Mouse (Mus musculus): ENCODE measurements around the gene Prss30.
"Not testable (repeated sequence)": the region's sequence is repeated elsewhere in the genome, so short reads cannot be mapped to it uniquely, and the experiment has no call there.

Prss30 gene

DNA sequence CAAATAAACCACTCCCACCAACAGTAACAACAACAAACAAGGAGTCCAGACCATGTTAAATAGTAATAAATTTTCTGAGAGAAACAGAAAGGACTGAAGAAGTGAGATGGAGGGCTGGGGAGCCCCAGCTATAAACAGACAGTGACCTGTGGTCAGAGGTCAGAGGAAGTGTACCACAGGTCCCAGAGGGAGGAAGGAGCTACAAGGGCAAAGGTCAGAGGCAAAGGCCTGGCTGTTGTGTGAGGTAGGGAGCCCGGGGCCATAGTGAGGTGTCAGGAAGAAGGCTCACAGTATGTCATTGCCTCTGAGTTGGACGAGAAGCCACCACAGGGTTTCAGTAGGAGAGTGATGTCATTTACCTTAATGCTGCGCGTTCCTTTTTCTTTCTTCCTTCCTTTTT, 2.5 kb upstream of the Prss30 start:
- no peak for DNase-seq

DNA sequence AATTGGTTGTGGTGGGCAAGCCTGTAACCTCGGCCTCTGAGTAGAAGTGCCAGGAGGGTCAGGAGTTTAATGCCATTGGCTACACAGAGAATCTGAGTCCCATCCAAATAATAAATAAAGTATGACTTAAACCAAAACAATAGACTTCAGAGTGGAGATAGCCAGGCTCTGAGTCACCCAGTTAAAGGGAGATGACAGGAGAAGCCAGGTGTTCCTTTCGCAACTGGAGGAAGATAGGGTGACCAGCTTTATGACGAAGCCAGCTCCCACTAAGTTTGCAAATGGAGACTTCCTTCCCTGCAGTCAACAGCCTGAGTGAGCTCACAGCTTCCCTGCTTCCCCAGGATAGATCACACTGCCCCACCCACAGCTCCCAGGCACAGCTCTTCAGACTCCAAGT, 895 bp downstream of the Prss30 start:
- no peak for DNase-seq

DNA sequence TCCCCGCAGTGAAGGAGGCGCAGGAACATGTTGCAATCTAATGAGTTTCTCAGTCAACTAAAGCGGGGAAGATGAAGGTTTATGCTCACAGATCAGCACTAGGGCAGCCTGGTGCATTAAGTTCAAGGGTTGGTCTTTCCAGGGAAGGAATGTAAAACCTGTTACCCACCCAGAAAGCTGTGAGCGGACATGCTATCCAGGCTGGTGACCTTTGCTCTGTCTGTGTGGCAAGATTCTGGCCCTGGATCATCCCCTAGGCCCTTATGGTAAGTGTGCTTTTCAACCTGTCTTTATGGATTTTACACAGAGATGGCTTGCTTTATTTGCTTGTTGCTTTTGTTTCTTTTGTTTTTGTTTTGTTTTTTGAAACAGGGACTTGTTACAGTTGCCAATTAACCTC, 3.7 kb downstream of the Prss30 start:
- no peak for DNase-seq

DNA sequence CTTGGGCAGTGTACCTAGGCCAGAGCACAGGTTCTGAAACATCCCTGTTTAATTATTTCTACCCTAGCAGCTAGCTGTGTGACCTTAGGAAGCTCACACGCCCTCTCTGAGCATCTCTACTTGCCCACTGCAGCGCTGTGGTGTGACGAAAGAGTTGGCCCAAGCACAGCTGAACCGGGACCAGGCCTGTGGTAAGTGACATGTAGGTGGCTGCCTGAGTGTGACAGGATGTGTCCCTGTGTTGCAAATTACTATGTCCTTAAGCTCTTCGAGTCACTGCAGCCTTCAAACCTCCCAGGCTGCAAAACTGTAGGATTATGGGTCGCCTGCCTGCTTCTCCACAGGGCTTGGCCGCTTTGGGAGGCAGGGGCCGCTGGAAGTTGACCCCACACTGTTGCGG, 9.1 kb downstream of the Prss30 start:
- DNase-seq = no peak

DNA sequence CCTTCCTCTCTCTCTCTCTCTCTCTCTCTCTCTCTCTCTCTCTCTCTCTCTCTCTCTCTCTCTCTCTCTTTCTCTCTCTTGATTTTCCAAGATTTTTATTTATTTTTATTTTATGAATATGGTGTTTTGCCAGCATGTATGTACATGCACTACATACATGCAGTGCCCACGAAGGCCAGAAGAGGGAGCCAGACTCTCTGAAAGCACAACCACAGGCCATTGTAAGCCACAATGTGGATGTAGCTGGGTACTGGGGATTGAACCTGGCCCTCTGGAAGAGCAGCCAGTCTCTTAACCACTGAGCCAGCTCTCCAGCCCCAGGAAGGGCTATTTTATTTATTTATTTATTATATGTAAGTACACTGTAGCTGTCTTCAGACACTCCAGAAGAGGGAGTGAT, 11.1 kb downstream of the Prss30 start:
- DNase-seq = peak; percentile 82

DNA sequence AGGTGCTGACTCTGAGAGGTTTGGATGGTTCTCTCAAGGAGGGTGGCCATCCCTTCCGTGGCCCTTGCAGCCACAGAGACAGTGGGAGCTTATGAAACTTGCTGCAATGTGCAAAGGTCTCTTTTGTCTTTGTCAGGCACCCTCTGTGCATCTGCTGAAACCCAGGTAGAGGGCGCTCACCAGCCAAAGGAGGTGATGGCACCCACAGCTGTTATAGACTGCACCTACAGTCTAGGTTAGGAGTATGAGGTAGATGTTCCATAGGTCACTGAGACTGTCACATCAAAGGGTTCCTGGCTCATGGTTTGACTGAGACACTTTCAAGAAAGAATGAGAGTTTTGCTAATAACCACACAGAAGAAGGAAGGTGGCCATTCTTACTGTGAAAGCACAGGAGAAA, 11.6 kb downstream of the Prss30 start:
- no peak for DNase-seq

DNA sequence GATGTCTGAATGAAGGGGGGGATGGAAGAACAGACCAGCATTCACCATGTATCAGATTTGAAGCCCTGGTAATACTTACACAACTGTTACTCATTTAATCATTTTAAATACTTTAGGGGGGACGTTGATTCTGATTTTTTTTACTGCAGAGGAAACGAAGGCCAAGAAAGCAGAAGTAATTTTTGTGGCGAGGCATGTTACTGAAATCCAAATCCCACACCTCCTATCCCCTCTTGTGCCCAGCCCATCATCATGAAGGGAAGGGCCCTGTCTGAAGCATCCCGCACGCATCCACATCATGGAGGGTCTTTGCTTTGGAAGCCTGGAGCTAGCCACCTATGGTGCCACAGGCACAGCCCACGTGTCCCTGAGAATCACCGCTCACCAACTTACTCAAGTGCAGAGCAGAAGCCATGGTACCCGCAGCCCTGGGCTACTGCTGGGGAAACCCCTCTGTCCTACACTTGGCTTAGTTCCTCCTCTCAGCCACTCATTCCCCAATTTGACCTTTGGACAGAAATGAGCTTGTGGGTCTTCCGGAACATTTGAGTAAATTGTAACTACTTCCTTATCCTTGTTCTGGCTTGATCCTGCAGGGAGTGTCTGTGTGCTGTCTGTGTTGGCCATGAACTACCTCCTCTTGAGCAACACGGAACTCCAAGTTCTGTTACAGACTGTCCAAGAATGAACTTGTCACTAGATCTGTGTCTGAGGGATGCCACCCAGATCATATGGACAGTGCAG, 13.5 kb downstream of the Prss30 start:
- no peak for DNase-seq

DNA sequence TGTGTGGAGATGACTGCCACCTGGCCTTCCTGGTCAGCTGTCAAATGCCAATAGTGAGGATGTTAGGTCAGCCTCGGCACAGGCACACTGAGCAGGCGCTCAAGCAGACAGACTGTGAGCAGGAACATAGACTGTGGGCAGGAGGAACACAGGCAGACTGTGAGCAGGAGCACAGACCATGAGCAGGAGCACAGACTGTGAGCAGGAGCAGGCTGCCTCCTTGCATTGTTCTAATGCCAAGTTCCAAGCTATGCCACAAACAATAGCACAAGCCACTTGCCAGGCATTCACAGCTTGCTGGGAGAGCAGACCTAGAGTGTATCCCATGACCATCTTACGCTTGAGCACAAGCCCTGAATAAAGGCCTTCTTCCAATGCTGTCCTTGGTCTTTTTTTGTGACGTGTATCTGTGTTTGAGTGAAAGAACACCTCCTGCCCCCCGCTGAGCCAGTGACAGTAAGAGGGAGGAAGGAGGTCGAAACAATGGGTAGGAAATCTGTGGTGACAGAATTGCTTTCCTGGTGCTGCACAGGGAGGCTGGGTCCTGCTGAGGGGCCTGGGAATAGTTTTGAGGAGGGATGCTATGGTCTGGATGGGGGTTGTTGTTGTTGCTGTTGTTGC, 14.5 kb downstream of the Prss30 start:
- no peak for DNase-seq

DNA sequence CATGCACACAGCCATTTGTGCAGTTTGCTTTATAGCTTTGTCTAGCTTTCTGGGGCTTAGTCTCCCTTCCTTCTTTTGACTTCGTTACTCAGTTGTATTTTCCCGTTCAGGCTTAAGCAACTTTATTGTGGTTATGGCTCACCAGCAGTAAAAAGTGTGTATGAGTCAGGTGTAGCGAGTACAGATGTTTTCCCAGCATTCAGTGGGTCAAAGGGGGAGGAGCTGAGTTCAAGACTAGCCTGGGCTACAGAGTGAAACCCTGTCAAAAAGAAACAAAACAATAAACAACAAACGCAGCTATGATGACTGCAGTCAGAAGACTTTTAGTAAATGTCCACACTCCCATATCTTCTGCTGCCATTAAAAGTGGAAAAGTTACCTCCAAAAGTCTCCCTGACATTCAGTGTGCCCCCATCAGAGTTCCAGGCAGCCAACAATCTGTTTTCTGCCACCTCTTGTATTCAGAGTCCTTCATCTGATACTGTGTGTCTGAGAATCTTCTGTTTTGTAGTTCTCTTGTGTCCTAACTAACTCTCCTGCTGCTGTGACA, 18.7 kb downstream of the Prss30 start:
- no peak for DNase-seq

DNA sequence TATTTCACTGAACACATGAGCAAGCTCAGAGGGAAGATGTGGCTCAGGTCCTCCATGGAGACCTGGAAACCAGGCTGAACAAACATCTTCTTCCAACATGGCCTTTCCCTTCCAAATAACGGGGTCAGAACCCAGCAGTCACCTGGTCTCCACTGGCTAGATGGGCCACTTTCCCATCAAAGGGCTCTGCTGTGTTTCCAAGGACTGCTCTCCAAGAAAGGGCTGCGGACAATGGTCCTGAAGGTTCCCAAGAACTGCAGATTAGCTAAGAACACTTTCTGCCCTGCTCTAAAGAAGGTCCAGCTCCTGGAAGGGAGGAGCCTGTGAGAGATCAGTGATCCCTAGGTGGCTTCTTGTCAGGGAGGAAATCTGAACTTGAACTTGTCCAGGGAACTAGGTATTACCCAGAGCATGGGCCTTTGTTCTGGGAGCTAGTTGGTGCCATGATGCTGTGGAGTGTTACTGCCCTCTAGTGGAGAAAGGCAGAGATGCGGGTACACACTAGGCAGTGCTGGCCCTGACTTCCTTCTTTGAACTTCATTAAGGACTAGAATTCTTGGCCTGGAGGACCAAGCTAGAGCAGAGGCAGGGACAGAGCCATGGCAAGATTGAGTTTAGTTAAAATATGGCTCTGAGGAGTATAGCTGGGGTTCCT, 20.2 kb downstream of the Prss30 start:
- peak; percentile 73 for DNase-seq

DNA sequence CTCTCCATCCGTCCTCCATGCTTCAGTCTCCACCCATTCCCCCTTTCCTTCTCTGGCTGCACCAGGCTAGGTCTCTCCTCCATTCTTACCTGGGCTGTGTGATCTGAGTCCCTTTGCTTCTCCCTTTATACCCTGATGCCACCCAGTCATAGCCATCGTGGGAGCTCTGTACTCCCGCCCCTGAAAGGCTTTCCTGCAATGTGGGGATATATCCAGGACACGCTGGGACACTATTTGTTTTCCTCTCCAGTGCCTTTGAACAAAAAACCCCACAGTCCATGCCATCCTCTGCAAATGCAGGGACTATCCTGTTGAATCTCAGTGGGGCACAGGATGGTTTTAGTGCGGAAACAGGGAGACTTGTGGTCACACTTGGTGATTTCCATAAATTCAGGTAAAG, 25.2 kb downstream of the Prss30 start, which contains the start of gene Sbpl:
Gene Sbpl (minus strand): TSS at position 101 of the 400 bp plus-strand sequence.
- no peak for DNase-seq

DNA sequence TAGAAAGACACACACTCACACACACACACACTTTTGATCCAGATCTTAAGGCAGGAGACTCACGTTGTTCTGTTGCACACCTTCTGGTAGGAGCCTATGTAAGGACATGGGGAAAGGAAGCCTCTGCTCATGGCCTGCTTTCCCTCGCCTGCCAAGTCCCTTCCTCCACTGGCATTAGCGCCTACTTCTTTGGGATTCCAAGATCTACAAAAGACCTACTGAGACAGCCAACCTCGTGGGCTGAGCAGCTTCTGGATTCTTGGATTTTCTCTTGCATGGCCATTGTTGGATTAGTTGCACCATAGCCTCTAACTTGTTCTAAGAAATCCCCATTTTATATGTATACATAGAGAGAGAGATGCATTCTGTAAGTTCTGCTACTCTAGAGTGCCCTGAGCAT, 29.5 kb downstream of the Prss30 start:
- not testable (repeated sequence) for DNase-seq

DNA sequence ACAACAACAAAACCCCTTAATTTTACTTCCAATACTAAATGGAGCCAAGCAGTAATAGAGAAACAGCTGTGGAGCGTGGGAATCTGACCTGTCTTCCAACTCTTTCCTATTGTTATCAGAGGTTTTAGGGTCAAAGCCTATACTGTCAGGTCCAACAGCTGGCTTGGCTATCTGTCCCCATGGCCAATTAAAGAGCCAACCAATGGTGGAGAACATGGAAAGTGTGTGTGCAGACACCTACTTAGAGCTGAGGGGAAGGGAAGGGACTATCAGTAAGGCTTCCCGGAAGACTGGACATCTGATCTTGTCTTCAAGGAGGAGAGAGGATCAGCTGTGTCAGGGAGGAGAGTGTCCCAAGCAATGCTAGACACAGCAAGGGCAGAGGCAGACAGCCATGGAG, 31.3 kb downstream of the Prss30 start:
- no peak for DNase-seq

DNA sequence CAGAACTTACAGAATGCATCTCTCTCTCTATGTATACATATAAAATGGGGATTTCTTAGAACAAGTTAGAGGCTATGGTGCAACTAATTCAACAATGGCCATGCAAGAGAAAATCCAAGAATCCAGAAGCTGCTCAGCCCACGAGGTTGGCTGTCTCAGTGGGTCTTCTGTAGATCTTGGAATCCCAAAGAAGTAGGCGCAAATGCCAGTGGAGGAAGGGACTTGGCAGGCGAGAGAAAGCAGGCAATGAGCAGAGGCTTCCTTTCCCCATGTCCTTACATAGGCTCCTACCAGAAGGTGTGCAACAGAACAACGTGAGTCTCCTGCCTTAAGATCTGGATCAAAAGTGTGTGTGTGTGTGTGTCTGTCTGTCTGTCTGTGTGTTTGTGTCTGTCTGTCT, 32.9 kb downstream of the Prss30 start:
- DNase-seq = not testable (repeated sequence)

DNA sequence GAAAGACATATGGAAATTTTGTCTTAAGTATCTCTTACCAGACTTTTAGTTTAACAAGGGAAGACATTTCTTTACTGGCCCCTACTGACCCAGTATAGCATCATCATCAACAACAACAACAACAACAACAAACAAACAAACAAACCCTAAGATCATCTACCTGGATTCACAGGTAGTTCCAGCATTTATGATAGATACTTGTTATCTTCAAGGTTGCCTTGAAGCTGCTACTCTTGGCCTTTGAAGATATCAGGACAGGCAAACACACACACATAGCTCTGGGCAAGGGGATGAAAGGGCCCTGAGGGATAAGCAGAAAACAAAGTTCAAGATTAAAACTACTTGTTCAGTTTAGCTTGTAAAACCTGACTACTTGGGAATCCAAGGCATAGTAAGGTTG, 39.0 kb downstream of the Prss30 start, which contains the start of gene Sbp:
Gene Sbp (plus strand): TSS at position 301 of the 400 bp plus-strand sequence.
- no peak for DNase-seq

DNA sequence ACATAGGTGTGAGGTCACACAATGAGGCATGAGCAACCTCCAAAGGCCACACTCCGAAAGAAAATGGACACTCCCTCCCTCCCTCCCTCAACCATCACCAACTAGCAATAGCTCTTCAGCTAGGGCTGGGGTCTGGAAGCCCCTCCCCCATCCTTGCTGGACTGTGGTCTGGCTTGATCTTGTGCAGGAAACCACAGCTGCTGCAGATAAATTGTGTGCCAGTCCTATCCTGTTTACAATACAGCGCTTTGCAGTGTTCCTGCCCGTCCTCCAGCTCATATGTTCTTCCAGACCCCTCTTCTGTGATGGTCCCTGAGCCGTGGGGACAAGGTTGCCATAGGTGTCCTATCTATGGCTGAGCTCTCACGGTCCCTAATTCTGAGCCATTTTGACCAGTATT, 49.2 kb downstream of the Prss30 start:
- DNase-seq = no peak

DNA sequence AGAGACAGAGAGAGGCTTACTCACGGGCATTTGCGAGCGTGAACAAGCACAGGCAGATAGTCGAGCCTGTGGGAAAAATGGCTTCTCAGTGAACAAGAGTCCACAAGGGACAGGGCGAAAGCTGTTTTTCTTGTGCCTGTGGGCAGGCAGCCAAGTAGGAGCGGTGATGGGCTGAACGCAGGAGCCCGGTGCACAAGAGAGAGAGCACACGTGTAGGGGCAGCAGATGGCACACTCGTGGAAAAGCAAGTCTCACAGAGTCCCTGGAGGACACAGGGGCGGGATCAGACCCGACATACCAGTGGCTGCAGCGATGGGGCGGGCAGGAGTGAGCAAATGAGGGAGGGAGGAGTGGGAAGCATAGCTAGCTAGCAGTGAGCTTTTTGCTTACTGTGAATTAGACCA, 55.3 kb downstream of the Prss30 start:
- peak; percentile 62 for DNase-seq

DNA sequence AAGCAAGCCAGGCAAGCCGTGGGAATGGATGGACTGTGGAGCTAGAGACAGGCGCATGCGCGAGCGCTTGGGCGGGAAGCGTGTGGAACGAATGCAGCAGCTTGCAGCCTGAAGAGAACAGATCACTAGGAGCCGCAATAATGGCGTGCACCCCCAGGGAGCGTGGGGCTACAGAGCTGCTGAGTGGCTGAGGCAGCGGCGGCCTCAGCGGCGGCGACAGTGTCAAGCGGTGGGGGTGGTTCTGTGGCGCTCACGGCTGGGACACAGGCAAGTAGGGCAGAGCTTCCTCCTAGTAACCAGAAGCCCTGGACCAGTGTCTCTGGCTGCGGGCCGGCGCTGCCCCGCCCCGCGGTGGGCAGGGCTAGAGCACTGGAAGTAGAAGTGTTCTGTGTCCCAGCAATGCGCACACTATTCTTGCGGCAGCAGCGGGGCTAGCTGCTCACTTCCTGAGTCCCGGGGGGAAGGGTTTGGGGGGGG, 55.8 kb downstream of the Prss30 start:
- peak; percentile 84 for DNase-seq
